Mouse (Mus musculus): Measurements from ENCODE around the gene Qtrt1.

GRCm38 (mm10) chr9:21428178-21428577 lies 16.5 kb downstream of the Qtrt1 start:
- TF ChIP-seq CTCF (IDR thresholded peaks at IDR 0.05; ENCODE audit: insufficient read depth, low read depth, low read length) (no peak), POLR2A (IDR thresholded peaks at IDR 0.05; ENCODE audit: insufficient read depth, low read depth, low read length) (no peak)
